Mouse (Mus musculus) heart, embryonic 14.5 days (tissue): ENCODE data around the gene Itgb4. TPM values are rescaled to one million over a fixed set of nuclear protein-coding genes. Genes with fewer than 3 reads are reported as not detected.

Experiments used
- ATAC-seq: fragments of 200-750 bp; cut with Nextera tagmentation; 2 replicates; pipeline ENCODE4 v1.8.0; 2017; ENCODE audit warnings: low read depth, moderate TSS enrichment; ENCODE audit not compliant: insufficient number of reproducible peaks, insufficient read depth, low FRiP score
- H3K27ac ChIP-seq, 2 experiments: fragments of 200-500 bp in 1 of 2; fragments of 300-500 bp in 1 of 2; sonication (generic) in 1 of 2; replicated peaks in 1 of 2; 2 replicates each; pipeline ENCODE4 v1.5.1; 2012 to 2014; ENCODE audit warnings: low read depth in 2 of 2, low read length in 2 of 2, control low read depth in 1 of 2, mild to moderate bottlenecking in 1 of 2, mixed read lengths in 1 of 2; ENCODE audit not compliant: control insufficient read depth in 1 of 2, insufficient read depth in 1 of 2
- H3K27me3 ChIP-seq: fragments of 300-500 bp; sonication (generic); 2 replicates; pipeline ENCODE4 v1.6.1; 2014; ENCODE audit warnings: mild to moderate bottlenecking, low read length, control low read depth; ENCODE audit not compliant: control insufficient read depth, insufficient read depth
- H3K36me3 ChIP-seq: fragments of 300-500 bp; sonication (generic); 2 replicates; pipeline ENCODE4 v1.6.1; 2014; ENCODE audit warnings: mild to moderate bottlenecking, control low read depth, low read length, mixed read lengths; ENCODE audit not compliant: control insufficient read depth, insufficient read depth
- H3K4me1 ChIP-seq, 2 experiments: fragments of 200-500 bp in 1 of 2; fragments of 300-500 bp in 1 of 2; sonication (generic) in 1 of 2; 2 replicates each; pipeline ENCODE4 v1.6.1; 2012 to 2014; ENCODE audit warnings: low read length in 2 of 2, control low read depth in 1 of 2, mixed read lengths in 1 of 2; ENCODE audit not compliant: control insufficient read depth in 2 of 2, insufficient read depth in 2 of 2
- H3K4me2 ChIP-seq: fragments of 300-500 bp; sonication (generic); 2 replicates; pipeline ENCODE4 v1.6.1; 2014; ENCODE audit warnings: mild to moderate bottlenecking, low read length
- H3K4me3 ChIP-seq, 2 experiments: fragments of 200-500 bp in 1 of 2; fragments of 300-500 bp in 1 of 2; sonication (generic) in 1 of 2; 2 replicates each; pipeline ENCODE4 v1.5.1; 2012 to 2014; ENCODE audit warnings: low read length in 2 of 2, mild to moderate bottlenecking in 2 of 2, control low read depth in 1 of 2, low read depth in 1 of 2, moderate library complexity in 1 of 2; ENCODE audit not compliant: control insufficient read depth in 1 of 2, insufficient read depth in 1 of 2
- H3K9ac ChIP-seq: fragments of 300-500 bp; sonication (generic); 2 replicates; pipeline ENCODE4 v1.6.1; 2014; ENCODE audit warnings: mild to moderate bottlenecking, low read length
- H3K9me3 ChIP-seq: fragments of 300-500 bp; sonication (generic); 2 replicates; pipeline ENCODE4 v1.6.1; 2016; ENCODE audit warnings: low read length, control low read depth; ENCODE audit not compliant: control insufficient read depth
- WGBS: fragments of 180-500 bp; shearing (Covaris S2); extraction: QIAGEN DNeasy Blood & Tissue Kit; methylation state at CpG from one replicate; pipeline ENCODE4 v1.1.7; 2014; 5-methylcytosine and 5-hydroxymethylcytosine counted together
- polyA plus RNA-seq: library from polyadenylated mRNA; unstranded; fragments of >200 nt; fragmentation: Nextera tagmentation; extraction: Ambion mirVana; gene quantifications from 2 replicates; pipeline ENCODE4 v1.2.1, GENCODE M21; 2014

Gene Itgb4
- polyA plus RNA-seq, 1 experiment from 2014 or later = 0.93 TPM

GRCm38 (mm10) chr11:116009661-116010060 lies 35.2 kb downstream of the Itgb4 start:
- Histone ChIP-seq H3K4me1 (peaks cover 17 to 20% of the 10 kb centered on the region in 2 experiments), H3K9ac (no peak overlapping the region), H3K27ac (no peak overlapping the region), H3K4me2 (no peak overlapping the region), H3K9me3 (no peaks in the 10 kb centered on the region), H3K27me3 (no peaks in the 10 kb centered on the region), H3K36me3 (peaks cover 42% of the 10 kb centered on the region), H3K4me3 (no peak overlapping the region)
- WGBS = 93% methylated on average over 11 of the region's 11 CpGs
- no peak for ATAC-seq

DNA sequence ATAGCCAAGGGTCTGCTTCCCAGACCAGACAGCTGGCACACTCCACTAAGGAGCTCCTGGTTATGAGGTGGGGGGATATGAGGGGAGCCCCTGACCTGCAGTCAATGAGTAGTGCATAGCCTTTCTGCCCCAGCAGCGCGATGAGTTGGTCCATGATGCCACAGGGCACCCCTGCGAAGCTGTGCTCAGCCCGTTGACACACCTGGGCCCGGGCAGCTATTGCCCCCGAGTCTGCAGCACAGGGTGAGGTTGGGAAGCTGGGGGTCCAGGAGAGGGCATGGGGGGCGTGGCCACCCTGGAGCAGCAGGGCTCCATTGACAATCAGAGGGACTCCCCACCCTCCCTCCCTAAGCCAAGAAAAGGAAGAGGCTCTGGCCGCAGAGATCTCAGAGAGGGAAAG lies 35.6 kb downstream of the Itgb4 start:
- H3K27me3 ChIP-seq = no peaks in the 10 kb centered on the region
- H3K4me2 ChIP-seq = no peak overlapping the region
- WGBS = 95% methylated on average over 8 of the region's 8 CpGs
- H3K36me3 ChIP-seq = peaks cover 42% of the 10 kb centered on the region
- H3K9ac ChIP-seq = no peak overlapping the region
- peaks cover 15 to 16% of the 10 kb centered on the region in 2 experiments for H3K4me1 ChIP-seq
- H3K9me3 ChIP-seq = no peaks in the 10 kb centered on the region
- no peak overlapping the region for H3K27ac ChIP-seq
- ATAC-seq = no peak
- no peak overlapping the region for H3K4me3 ChIP-seq

DNA sequence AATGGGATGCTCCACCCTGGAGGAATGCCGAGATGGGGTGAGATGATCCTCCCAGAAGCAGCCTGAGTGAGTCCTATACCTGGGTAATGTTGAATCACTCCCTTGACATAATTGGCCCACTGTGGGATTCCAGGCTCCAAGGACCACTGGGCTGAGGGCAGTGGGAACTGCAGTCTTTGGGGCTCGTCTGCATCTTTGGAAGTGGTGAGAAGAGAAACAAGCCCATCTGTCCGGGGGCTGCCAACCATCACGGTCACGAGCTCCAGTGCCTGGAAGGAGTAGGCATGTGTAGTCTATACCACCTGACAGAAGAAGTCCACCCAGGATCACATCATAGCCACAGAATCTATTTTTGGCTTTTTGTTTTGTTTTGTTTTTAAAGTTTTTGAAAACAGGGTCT lies 36.4 kb downstream of the Itgb4 start:
- no peaks in the 10 kb centered on the region for H3K27me3 ChIP-seq
- peaks cover 7 to 9% of the 10 kb centered on the region in 2 experiments for H3K4me1 ChIP-seq
- H3K4me2 ChIP-seq = no peak overlapping the region
- no peaks in the 10 kb centered on the region for H3K9me3 ChIP-seq
- WGBS = 73% methylated on average over 5 of the region's 5 CpGs
- no peak overlapping the region for H3K4me3 ChIP-seq
- no peak overlapping the region for H3K9ac ChIP-seq
- no peak overlapping the region for H3K27ac ChIP-seq
- H3K36me3 ChIP-seq = peaks cover 42% of the 10 kb centered on the region
- no peak for ATAC-seq

GRCm38 (mm10) chr11:116011529-116012261 lies 37.2 kb downstream of the Itgb4 start:
- H3K9me3 ChIP-seq = no peaks in the 10 kb centered on the region
- WGBS = 23% methylated on average over 13 of the region's 14 CpGs
- peaks cover 7 to 9% of the 10 kb centered on the region in 2 experiments for H3K4me1 ChIP-seq

DNA sequence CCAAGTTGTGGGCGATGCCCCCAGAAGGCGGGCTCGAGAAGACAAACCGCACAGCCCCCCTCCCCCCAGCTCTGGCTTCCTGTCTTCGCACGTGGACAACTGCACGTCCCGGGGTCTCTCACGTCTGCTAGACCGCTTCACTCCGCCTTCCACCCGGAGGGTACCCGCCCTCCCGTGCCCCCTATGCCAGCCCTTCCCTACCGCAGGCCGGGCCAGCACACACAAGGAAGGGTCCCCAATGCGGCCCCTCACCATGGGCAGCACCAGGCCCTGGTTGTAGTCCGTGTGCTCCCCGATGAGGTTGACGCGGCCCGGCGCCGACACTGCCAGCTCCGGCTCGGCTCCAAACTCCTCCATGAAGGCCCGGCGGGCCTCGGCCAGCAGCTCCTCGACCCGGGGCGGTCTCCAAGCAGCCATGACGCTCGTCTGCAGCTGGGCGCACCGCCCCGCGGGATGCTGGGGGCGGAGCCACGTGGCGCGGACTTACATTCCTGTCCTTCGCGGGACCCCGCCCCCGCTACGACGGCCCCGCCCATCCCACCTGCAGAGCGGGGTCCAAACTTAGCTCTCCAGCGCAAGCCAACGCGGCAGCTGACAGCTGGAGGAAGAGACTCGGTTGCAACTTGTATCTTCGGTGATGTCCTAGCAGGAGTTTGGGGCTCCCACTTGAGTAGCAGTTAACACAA lies 37.9 kb downstream of the Itgb4 start, which contains the start of gene Galk1:
Gene Galk1 (minus strand): TSS at position 458 of the 686 bp plus-strand sequence.
- Histone ChIP-seq H3K4me2 (peak within 1 kb of the TSS; percentile 68), H3K27ac (peak within 1 kb of the TSS; percentile 75 to 79), H3K4me1 (peaks cover 7 to 9% of the 10 kb centered on the region in 2 experiments), H3K36me3 (peaks cover 34% of the 10 kb centered on the region), H3K9me3 (no peaks in the 10 kb centered on the region), H3K27me3 (no peaks in the 10 kb centered on the region), H3K4me3 (peak within 1 kb of the TSS; percentile 52 to 68), H3K9ac (peak within 1 kb of the TSS; percentile 73)
- peak; percentile 88 for ATAC-seq
- WGBS = under 1% methylated on average over 54 of the region's 55 CpGs

More at GRCm38 (mm10) chr11:116011529-116012261, 37.2 kb downstream of the Itgb4 start:
- H3K4me3 ChIP-seq = peak overlapping the region; percentile 52 to 68
- peaks cover 41% of the 10 kb centered on the region for H3K36me3 ChIP-seq
- peak overlapping the region; percentile 55 to 75 for H3K27ac ChIP-seq
- H3K4me2 ChIP-seq = peak overlapping the region; percentile 68
- H3K9ac ChIP-seq = peak overlapping the region; percentile 73
- no peak; the same call in 1 of the 2 replicates for ATAC-seq
- H3K27me3 ChIP-seq = no peaks in the 10 kb centered on the region

DNA sequence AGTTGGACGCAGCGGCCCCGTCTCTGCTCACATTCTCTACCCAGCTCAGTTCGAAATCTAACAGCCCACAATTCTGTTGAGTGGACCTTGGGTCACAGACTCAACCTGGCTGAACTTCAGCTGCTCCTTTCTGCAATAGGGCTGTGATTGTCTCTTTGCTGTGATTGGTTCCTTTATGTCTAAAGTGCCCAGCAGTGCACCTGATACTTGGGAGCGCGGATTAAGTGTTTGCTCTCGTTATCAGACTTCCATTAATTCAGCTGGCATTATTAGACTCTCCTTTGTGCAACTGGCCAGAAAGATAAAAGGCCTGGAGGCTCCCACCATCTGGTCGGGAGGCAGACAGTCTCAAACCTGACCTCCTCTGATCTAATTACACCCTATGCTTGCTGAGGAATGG lies 40.3 kb downstream of the Itgb4 start:
- ATAC-seq = no peak
- Histone ChIP-seq H3K27me3 (no peaks in the 10 kb centered on the region), H3K9ac (no peak overlapping the region), H3K27ac (no peak overlapping the region; a peak in 1 of 4 replicates), H3K4me1 (peaks cover 7 to 9% of the 10 kb centered on the region in 2 experiments), H3K4me2 (no peak overlapping the region), H3K4me3 (no peak overlapping the region), H3K36me3 (peaks cover 10% of the 10 kb centered on the region), H3K9me3 (no peaks in the 10 kb centered on the region)
- 59% methylated on average over 8 of the region's 8 CpGs for WGBS

- H3K4me1 ChIP-seq = peaks cover under 1 to 12% of the 10 kb centered on the region in 2 experiments; a peak in 2 of 4 replicates
- peaks cover 19% of the 10 kb centered on the region for H3K36me3 ChIP-seq
- no peak overlapping the region for H3K9ac ChIP-seq
- H3K4me3 ChIP-seq = no peak overlapping the region
- H3K4me2 ChIP-seq = no peak overlapping the region
- no peaks in the 10 kb centered on the region for H3K27me3 ChIP-seq
- no peak overlapping the region for H3K27ac ChIP-seq
- ATAC-seq = no peak
- H3K9me3 ChIP-seq = no peaks in the 10 kb centered on the region
- 20% methylated on average over 6 of the region's 6 CpGs for WGBS
These were observed 43.6 kb downstream of the Itgb4 start for GRCm38 (mm10) chr11:116018106-116018505.
